Mouse (Mus musculus) CD4-positive naive resting alpha-beta T cell, adult 76 days (primary cell): Measurements from ENCODE around the gene Letm1. TPM values are rescaled to one million over a fixed set of nuclear protein-coding genes. Genes with fewer than 3 reads are reported as not detected.

Source experiments
- total RNA-seq: library from RNA; stranded (reverse); gene quantifications from one replicate; pipeline ENCODE4 v1.2.4, GENCODE M21; 2023

Letm1 gene
- total RNA-seq, result 83.7 TPM

DNA sequence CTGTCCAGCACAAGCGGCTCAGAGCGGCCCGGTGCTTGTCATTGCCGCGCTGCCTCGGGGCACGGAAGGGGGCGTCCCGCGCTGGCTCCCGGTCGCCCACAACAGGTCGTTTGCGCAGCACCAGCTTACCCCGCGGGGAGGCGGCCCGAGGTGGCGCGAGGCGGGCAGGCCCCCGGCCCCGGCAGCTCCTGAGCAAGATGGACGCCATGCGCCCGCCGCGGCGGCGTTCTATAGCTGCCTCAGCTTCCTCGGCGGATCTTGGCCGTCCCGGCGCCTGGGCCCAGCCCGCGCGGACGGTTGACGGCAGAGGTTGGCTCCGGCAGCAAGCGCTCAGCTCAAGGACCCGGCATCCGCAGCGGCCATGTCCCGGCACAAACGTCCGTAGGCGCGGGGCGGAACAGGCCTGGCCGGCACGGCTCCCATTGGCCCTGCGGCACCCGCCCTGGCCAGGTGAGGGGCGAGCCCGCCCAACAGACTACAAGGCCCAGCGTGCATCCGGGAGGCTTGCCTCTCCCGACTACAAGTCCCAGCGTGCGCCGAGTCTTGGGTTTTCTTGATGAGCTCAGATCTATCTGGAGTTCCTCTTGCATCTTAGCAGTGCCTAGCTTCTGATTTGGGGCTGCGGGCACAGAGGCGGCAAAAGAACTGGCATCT is at the start of gene Letm1:
TSS of gene Letm1 (minus strand) at position 473 of the 654 bp plus-strand sequence.

DNA sequence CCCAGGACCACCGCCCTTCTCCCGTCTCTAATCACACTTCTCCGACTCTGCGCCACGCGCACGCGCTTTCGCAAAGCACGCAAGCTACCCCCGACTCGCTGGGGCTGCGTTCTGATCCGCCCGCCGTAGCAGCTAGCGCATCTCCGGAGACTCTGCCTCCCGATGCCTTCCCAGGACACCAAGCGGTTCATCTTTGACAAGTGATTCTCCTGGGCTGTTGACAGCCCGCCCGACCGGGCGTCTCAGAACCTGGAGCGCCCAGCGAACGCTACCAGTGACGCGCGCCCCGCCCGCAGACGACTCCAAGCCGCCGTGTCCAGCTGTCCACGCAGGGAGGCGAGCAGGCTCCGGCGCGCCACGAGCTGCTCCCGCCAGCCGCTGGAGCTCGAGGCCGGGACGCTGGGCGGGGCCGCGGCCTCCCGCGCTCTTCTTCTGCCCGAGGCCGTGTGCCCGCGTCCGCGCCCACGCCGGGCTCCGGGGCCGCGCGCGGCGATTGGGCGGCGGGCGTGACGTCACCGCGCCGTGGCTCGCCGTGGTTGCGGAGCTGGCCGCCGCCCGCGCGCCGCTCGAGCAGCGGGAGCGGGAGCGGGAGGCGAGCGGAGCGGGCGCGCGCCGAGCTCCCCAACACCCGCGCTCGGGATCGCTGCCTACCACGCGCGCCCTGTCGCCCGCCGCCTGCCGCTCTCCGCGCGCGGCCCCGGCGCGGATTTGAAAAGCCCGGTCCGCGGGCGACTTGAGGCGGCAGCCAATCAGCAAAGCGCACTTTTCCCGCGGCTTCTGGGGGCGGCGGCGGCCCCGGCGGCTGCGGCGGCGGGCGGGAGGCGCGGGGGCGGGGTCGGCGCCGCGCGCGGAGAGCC is 37.5 kb upstream of the Letm1 start, which contains the start of gene Nsd2:
TSS of gene Nsd2 (plus strand) at position 850 of the 857 bp plus-strand sequence.

DNA sequence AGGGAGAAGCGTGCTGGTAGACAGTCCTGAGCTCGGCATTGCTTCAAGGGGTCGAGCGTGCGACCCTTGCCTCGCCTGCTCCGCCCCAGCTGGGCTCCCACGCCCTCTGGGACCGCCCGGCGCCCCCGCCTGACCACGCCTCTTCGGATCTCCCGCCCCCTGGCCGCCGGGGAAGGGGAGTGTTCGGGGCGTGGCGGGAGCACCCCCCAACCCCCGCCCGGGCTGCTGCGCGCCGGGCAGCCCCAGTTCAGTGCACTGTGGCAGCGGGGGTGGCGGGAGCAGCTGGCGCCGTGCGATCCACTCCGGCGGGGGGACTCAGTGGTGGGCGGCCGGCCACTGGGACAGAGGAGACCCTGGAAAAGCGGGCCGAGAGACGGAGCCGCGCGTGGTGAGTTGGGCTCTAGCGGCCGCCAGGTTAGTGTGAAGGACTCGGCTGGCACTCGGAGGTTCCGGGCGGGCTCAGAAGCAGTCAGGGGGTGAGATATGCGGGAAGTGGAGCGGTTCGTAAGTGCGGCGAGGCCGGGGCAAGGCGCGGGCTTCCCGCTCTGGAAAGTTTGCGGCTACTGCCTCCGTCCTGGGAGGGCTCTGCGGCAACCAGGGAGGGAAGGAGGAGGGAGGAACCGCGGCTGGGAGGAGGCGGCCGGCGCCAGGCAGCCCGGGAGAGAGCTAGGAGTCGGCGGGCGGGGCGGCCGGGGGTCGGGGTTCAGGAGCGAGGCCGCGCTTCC is 60.9 kb downstream of the Letm1 start, which contains the start of gene Fgfr3:
TSS of gene Fgfr3 (plus strand) at position 134 of the 725 bp plus-strand sequence.

Other genes with a start within 250 kb of the Letm1 start
- 46.0 TPM for gene Fam53a, start 153.2 kb downstream of the Letm1 start, total RNA-seq
- 0.64 TPM for gene Gm9903, start 152.9 kb downstream of the Letm1 start, total RNA-seq
- gene Slbp, start 130.2 kb downstream of the Letm1 start, total RNA-seq, result 66.6 TPM
- 11.1 TPM for gene Tacc3, start 124.7 kb downstream of the Letm1 start, total RNA-seq
- gene Tmem129, start 124.4 kb downstream of the Letm1 start, total RNA-seq, result 10.3 TPM
- 0.53 TPM for gene Fgfr3, start 61.1 kb downstream of the Letm1 start, total RNA-seq
- 15.4 TPM for gene Nsd2, start 37.9 kb upstream of the Letm1 start, total RNA-seq
- 31.1 TPM for gene Nelfa, start 153.6 kb upstream of the Letm1 start, total RNA-seq
- not detected for gene Gm1673, start 200.6 kb upstream of the Letm1 start, total RNA-seq
- 0.15 TPM for gene Nat8l, start 213.2 kb upstream of the Letm1 start, total RNA-seq